Mouse (Mus musculus): ENCODE measurements around the gene Lmx1b. TPM values are rescaled to one million over a fixed set of nuclear protein-coding genes. Genes with fewer than 3 reads are reported as not detected.
A peak's percentile ranks its signal among the peaks of the same experiment; 100 is the strongest.

The Lmx1b gene
- total RNA-seq, 2 experiments from 2014 or later, result 0.05 to 0.08 TPM

DNA sequence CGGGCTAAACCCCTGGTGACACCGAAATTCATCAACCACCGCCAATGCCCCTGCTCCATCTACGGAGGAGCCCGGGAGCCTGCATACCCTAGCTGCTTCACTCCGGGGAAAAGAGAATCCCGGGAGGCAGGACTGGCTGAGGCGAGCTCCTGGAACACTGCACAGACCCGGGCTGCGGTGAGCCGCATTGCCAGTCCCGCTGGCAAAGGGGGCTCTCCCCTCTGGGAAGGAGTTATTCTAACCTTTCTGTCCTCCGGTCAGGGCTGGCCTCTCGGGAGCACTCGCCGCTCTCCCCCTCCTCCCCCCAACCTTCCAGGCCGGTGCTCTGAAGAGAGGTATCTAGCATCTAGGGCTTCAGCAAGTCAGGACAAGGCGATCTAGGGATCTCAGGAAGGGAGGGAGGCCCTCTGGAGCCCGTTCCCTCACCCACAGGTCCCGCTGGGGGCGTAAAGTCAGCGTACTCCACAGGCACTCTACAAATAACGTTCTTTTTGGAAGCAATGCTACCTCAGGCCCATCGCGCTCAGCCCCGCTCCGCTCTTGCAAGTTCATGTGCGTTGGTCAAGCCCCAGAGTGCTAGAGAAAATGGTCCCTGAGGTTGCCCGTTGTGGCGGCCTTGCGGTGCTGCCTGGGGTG lies 8.5 kb downstream of the Lmx1b start:
- intact Hi-C loops (cut with DNase I), result no loop called here
- DNase-seq, result no peak

DNA sequence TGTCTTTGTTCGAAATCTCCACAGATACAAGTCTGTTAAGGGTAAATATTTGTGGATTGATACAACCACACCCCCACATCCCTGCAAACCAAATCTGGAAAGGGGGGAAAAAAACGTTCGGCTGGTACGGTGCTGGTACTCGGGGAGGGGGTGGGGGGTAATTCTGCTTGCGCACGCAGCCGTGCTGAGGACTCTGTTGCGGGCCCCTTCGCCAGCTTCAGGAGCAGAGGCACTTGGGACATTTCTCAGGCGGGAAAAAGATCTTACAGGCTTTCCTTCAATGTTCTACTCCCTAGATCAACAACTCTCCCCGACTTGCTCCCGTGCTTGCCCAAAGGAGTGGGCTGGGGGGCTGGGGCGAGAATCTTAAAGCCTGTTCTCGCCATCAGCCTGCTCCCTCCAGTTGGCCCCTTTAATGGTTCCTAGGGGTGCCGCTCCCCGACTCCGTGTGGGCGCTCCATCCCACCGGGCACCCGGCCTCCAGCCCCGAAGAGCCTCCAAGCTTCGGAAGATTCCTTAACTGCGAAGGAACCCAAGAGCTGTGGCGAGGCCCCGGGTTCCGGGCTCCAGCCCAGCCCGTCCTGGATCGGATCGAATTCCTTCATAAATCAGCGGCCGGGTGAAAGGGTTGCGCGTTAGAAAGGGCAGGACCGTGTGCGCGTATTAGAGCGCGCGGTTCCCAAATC lies 9.1 kb downstream of the Lmx1b start:
- no peak for DNase-seq
- intact Hi-C loops (cut with DNase I), result no loop called here

DNA sequence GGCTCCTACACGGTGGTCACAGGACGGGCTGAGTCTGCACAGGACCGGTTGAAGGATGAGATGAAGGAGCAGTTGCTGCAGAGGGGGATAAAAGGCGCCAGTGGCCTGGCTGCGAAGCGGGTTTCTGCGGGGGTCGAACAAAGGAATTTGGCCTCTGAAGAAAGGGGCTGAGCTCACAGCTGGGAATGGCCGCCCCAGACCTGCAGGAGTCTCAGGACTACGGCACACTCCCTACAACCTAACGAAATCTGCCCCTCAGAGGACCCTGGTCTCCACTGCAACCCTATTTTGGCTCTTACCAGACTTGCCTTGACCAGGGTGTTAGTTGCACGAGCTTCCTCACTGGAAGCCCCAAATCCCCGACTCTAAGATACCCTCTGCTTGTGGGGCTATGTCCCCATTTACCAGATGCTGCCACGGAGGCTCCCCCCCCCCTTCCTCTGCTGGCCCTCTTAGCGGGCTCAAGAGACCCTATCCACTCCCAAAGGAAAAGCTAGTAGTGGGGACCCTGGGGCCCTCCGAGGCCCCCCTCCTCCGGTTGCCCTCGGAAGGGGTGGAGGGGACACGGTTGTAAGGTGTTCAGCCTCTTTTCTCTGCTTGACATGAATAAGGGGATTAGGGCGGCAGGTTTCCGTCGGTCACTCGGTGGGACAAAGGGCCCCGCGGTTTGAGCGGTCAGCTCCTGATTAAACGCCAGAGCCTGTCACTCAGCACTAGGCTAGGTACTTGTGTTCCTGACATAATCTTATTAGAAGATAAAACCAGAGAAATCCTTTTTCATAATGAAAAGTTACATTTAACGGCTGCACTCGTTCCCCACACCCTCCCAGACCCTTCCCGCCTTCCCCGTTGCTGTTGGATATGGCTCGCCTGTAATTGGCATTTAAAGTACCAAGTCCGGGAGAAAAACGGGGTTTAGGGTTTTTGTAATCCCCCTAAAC lies 10.0 kb downstream of the Lmx1b start:
- intact Hi-C loops (cut with DNase I), result no loop called here
- DNase-seq, result no peak

- no peak for DNase-seq
- intact Hi-C loops (cut with DNase I), result no loop called here
Observed at GRCm38 (mm10) chr2:33629641-33630040, 10.7 kb downstream of the Lmx1b start.

- intact Hi-C loops (cut with DNase I), result no loop called here
- DNase-seq, result no peak
Observed at GRCm38 (mm10) chr2:33628791-33629190, 11.5 kb downstream of the Lmx1b start.

DNA sequence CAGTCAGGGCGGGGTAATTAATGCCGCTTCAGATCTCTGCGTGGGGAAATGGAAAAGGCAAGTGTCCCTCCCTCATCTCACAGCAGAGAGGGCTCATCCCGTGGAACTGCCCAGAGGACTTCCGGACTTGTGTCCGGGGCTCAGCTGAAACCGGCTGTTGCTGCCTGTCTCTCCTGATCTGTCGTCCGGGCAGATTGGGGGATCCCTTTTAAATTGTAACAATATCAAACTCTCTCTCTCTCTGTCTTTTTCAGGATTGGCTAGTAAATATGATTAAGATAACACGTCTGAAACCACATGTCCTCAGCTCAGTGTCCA lies 13.3 kb downstream of the Lmx1b start:
- no peak for DNase-seq
- intact Hi-C loops (cut with DNase I), result no loop called here

DNA sequence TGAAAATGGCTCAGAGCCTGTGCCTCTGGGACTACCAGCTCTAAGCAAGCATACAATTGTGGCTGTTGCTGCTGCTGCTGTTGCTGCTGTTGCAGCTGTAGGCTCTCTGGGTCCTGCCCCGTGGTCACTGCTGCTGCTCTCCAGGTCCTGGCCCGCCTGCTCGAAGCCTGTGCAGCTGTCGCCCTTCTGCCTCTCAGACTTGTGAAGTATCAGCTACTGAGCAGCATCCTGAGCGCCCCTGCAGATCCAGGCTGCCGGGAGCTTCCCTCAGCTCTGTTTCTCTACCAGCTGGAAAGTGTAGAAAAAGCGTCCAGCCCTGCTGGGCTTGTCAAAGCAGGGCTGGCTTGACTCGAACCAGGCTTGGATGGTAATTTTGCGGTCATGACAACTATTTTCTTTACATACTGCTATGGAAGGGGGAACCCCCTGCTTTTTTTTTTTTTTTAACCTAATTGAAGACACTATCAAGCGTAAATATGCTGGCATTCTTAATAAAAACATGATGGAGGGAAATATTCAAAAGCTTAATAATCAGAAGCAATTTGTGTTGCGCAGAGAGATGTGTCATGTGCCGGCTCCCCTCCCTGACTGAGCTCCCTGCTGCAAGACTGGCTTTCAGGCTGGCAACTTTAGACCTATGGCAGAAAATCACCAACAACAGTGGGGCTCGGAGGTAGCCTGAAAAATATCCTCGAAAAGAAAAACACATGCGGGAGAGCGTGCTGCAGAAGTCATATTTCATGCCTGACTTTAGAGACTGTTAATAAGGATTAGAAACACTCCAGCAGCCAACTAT lies 13.9 kb downstream of the Lmx1b start:
- intact Hi-C loops (cut with DNase I), result no loop called here
- DNase-seq, result no peak

DNA sequence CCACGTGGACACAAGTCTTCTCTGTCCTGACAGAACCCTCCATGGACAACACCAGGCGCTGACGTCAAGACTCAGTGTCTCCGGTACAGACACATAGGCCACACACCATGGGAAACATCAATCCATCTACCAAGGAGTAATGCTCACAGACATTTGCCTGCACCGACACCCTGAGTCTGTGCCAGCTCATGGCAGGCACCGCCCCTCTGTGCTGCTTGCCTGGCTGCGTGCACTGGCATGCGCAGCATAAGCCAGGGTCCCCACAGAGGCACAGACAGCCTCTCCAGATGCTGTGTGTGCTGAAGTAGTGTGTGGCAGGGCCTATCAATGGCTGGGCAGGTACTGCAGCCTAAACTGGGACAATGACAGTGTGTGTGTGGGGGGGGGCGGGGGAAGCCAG lies 22.6 kb downstream of the Lmx1b start:
- intact Hi-C loops (cut with DNase I), result no loop called here
- DNase-seq, result no peak

- intact Hi-C loops (cut with DNase I), result no loop called here
- DNase-seq, result no peak
Observed at GRCm38 (mm10) chr2:33616411-33616843, 23.9 kb downstream of the Lmx1b start.

GRCm38 (mm10) chr2:33615843-33616344 lies 24.4 kb downstream of the Lmx1b start:
- intact Hi-C loops (cut with DNase I), result no loop called here
- DNase-seq, result no peak

DNA sequence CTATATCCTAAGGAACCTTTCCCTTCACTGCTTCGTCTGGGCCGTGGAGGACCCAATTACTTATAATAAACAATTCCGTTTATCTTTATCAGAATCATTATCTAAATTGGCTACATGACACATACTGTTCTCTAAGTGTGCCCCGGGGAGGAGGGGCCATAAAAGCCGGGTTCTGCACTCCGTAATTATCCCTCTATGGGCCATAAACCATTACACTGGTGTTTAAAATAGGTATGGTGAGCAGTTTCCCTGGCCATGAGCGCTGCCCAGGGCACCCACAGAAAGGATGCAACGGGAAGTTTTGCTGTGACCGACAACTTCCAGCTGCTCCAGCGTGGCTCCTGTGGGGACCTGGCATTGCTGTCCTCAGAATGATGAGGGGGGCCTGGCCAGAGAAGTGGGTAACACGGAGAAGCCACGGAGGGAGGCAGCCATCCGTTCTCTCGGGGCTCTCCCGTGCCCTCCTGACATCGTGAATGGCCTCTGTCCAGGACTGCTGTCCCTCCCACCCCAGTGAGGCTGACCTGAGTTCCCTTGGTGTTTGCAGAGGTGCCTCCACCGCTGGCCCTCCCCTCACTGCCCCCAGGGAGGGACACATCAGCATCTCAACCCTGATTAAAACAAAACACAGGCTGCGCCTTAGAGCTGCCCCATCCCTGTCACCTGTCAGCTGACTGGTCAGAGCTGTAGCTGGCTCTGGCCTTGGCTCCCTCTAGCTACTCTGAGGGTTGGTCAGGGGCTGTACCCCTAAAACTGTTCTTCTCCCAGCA lies 34.6 kb downstream of the Lmx1b start:
- DNase-seq, result no peak
- intact Hi-C loops (cut with DNase I), result no loop called here

GRCm38 (mm10) chr2:33604846-33605486 lies 35.3 kb downstream of the Lmx1b start:
- no peak for DNase-seq
- intact Hi-C loops (cut with DNase I), result no loop called here

- no peak for DNase-seq
- intact Hi-C loops (cut with DNase I), result no loop called here
Observed at GRCm38 (mm10) chr2:33600520-33600919, 39.8 kb downstream of the Lmx1b start.

DNA sequence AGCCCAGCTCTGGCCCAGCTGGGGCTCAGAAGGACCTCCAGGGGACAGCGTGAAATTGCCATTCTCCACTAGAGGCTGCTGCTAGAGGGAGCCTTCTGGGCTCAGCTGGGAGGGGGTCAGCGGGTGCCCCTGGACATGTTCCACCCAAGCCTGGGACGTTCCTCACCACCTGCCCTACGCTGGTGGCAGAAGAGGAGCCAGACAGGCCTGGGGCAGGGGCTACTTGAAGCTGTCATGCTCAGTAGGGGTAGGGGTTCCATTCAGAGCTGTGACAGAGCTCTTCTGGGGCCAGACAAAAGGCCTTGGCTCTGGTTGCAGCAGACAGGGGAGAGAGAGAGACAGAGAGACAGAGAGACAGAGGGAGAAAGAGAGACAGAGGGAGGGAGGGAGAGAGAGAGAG lies 42.9 kb downstream of the Lmx1b start:
- intact Hi-C loops (cut with DNase I), result no loop called here
- no peak for DNase-seq

GRCm38 (mm10) chr2:33595085-33595423 lies 45.3 kb downstream of the Lmx1b start:
- no peak for DNase-seq
- intact Hi-C loops (cut with DNase I), result no loop called here

GRCm38 (mm10) chr2:33594181-33595084 lies 45.9 kb downstream of the Lmx1b start:
- DNase-seq, result no peak

DNA sequence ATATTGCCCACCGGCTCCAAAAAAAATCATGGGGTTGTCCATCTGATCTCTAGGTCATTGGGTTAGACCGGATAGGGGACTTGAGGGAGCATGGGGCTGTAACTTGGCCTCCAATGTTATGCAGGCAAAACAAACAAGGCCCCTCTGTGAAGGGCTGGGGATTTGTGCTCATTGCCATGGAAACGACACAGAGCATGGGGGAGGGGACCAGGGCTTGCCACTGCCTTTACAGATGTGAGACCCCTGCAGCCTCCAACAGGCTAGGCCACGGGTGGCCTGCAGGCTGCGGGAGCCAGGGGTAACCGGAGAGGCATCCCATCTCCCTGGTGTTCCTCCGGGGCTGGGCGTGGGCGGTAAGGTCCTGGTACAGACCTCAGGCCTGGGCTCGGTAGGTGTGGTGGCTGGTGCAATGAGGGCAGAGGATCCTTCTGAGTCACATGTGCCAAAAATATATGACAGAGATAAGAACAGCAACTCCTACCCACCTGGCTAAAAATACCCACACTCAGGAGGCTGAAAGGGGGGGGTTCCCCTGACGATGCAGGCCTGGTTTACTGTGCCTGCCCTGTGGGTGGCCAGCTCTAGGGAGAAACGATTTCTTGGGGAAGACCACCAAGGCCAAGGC lies 47.3 kb downstream of the Lmx1b start:
- intact Hi-C loops (cut with DNase I), result no loop called here
- peak in 1 of 2 experiments; percentile 18 for DNase-seq

More at GRCm38 (mm10) chr2:33594181-33595084, 45.9 kb downstream of the Lmx1b start:
- intact Hi-C loops (cut with DNase I), result no loop called here

DNA sequence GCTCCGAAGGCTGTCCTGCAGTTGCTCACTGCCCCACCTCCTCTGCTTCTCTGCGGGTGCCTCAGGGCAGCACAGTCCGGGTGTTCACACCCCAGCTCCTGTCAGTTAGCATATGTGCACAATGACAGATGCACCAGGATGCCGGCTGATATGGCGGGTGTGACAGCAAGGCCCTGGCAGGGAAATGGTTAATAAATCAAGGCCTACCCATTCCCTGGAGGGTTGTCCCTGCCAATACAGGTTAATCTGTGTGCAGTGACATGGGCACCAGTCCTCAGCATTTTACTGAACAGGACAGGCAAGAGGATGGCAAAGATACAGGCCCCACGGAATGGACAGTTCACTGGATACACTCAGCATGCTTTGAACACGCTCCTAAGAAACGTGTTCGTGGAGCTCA lies 51.0 kb downstream of the Lmx1b start:
- intact Hi-C loops (cut with DNase I), result no loop called here
- no peak for DNase-seq
